Mouse (Mus musculus): Measurements from ENCODE around the gene Zgrf1. TPM values are rescaled to one million over a fixed set of nuclear protein-coding genes. Genes with fewer than 3 reads are reported as not detected.

Zgrf1 gene
- 0.46 TPM for polyA plus RNA-seq (2012; fragmentation: generic; extraction: Trizol)

GRCm38 (mm10) chr3:127552973-127553719 is at the start of gene Zgrf1, which contains the start of gene Larp7:
Gene Zgrf1, plus strand, starts transcription at chr3:127553489.
Gene Larp7, minus strand, starts transcription at chr3:127553349.
- Histone ChIP-seq H3K4me3 (peak within 1 kb of the TSS; percentile 80), H3K27me3 (ENCODE audit: control insufficient read depth, insufficient read depth, insufficient read length) (no peaks in the 10 kb centered on the region), H3K4me2 (ENCODE audit: low read depth) (peak within 1 kb of the TSS; percentile 97), H3K79me2 (ENCODE audit: control insufficient read depth, insufficient read depth) (peaks cover 21% of the 10 kb centered on the region), H3ac (ENCODE audit: control insufficient read depth, insufficient read length) (peak within 1 kb of the TSS; percentile 21), H3K36me3 (ENCODE audit: control insufficient read depth, insufficient read depth) (no peaks in the 10 kb centered on the region)
- TF ChIP-seq POLR2A (IDR thresholded peaks at IDR 0.05; ENCODE audit: insufficient read length, low read depth) = peak; percentile 62
- TF ChIP-seq MYOD1 (IDR thresholded peaks at IDR 0.05; ENCODE audit: control insufficient read depth in 1 of 3, insufficient read length in 2 of 3, low read depth in 2 of 3) = no peak
- peak; percentile 82 for TF ChIP-seq E2F4 (IDR thresholded peaks at IDR 0.05; ENCODE audit: insufficient read depth)
- peak; percentile 76 for TF ChIP-seq SRF (IDR thresholded peaks at IDR 0.05; ENCODE audit: control insufficient read depth, insufficient read length, low read depth)

GRCm38 (mm10) chr3:127507878-127508783 is 45.2 kb upstream of the Zgrf1 start:
- no peak overlapping the region for H3K4me2 ChIP-seq (ENCODE audit: low read depth)
- H3K79me2 ChIP-seq (ENCODE audit: control insufficient read depth, insufficient read depth) = no peaks in the 10 kb centered on the region
- no peak overlapping the region for H3ac ChIP-seq (ENCODE audit: control insufficient read depth, insufficient read length)
- H3K4me3 ChIP-seq = no peak overlapping the region
- no peaks in the 10 kb centered on the region for H3K27me3 ChIP-seq (ENCODE audit: control insufficient read depth, insufficient read depth, insufficient read length)
- H3K36me3 ChIP-seq (ENCODE audit: control insufficient read depth, insufficient read depth) = no peaks in the 10 kb centered on the region
- TF ChIP-seq TCF3 (IDR thresholded peaks at IDR 0.05; ENCODE audit: insufficient read length, low read depth) = no peak
- no peak for TF ChIP-seq E2F4 (IDR thresholded peaks at IDR 0.05; ENCODE audit: insufficient read depth)
- no peak for TF ChIP-seq POLR2AphosphoS2 (IDR thresholded peaks at IDR 0.05; ENCODE audit: insufficient read length, low read depth)
- no peak for TF ChIP-seq MAX (IDR thresholded peaks at IDR 0.05; ENCODE audit: low read depth)
- no peak for TF ChIP-seq TCF12 (IDR thresholded peaks at IDR 0.05; ENCODE audit: insufficient read depth, poor library complexity, severe bottlenecking)
- no peak for TF ChIP-seq MYOD1 (IDR thresholded peaks at IDR 0.05; ENCODE audit: control insufficient read depth in 1 of 3, insufficient read length in 2 of 3, low read depth in 2 of 3)
- TF ChIP-seq SRF (IDR thresholded peaks at IDR 0.05; ENCODE audit: control insufficient read depth, insufficient read length, low read depth) = no peak
- TF ChIP-seq MYOG (IDR thresholded peaks at IDR 0.05; ENCODE audit: control insufficient read depth in 1 of 3, insufficient read depth in 1 of 3, insufficient read length in 2 of 3, low read depth in 2 of 3) = no peak
- no peak for TF ChIP-seq CEBPB (IDR thresholded peaks at IDR 0.05; ENCODE audit: insufficient read depth, poor library complexity, severe bottlenecking)
- TF ChIP-seq REST (IDR thresholded peaks at IDR 0.05; ENCODE audit: insufficient read depth, insufficient read length) = no peak

GRCm38 (mm10) chr3:127511786-127512746 is 41.2 kb upstream of the Zgrf1 start:
- H3ac ChIP-seq (ENCODE audit: control insufficient read depth, insufficient read length) = no peak overlapping the region
- H3K4me3 ChIP-seq = no peak overlapping the region
- H3K4me2 ChIP-seq (ENCODE audit: low read depth) = no peak overlapping the region
- H3K36me3 ChIP-seq (ENCODE audit: control insufficient read depth, insufficient read depth) = no peaks in the 10 kb centered on the region
- H3K27me3 ChIP-seq (ENCODE audit: control insufficient read depth, insufficient read depth, insufficient read length) = no peaks in the 10 kb centered on the region
- H3K79me2 ChIP-seq (ENCODE audit: control insufficient read depth, insufficient read depth) = no peaks in the 10 kb centered on the region
- TF ChIP-seq TCF3 (IDR thresholded peaks at IDR 0.05; ENCODE audit: insufficient read length, low read depth) (no peak), MAX (IDR thresholded peaks at IDR 0.05; ENCODE audit: low read depth) (no peak), REST (IDR thresholded peaks at IDR 0.05; ENCODE audit: insufficient read depth, insufficient read length) (no peak), TCF12 (IDR thresholded peaks at IDR 0.05; ENCODE audit: insufficient read depth, poor library complexity, severe bottlenecking) (no peak), CEBPB (IDR thresholded peaks at IDR 0.05; ENCODE audit: insufficient read depth, poor library complexity, severe bottlenecking) (no peak), POLR2AphosphoS2 (IDR thresholded peaks at IDR 0.05; ENCODE audit: insufficient read length, low read depth) (no peak), E2F4 (IDR thresholded peaks at IDR 0.05; ENCODE audit: insufficient read depth) (no peak)

- H3ac ChIP-seq (ENCODE audit: control insufficient read depth, insufficient read length) = no peak overlapping the region
- H3K79me2 ChIP-seq (ENCODE audit: control insufficient read depth, insufficient read depth) = no peaks in the 10 kb centered on the region
- H3K36me3 ChIP-seq (ENCODE audit: control insufficient read depth, insufficient read depth) = no peaks in the 10 kb centered on the region
- H3K27me3 ChIP-seq (ENCODE audit: control insufficient read depth, insufficient read depth, insufficient read length) = no peaks in the 10 kb centered on the region
- no peak overlapping the region for H3K4me3 ChIP-seq
- TF ChIP-seq REST (IDR thresholded peaks at IDR 0.05; ENCODE audit: insufficient read depth, insufficient read length) = no peak
- TF ChIP-seq POLR2A (IDR thresholded peaks at IDR 0.05; ENCODE audit: insufficient read length, low read depth) = no peak
- TF ChIP-seq TCF12 (IDR thresholded peaks at IDR 0.05; ENCODE audit: insufficient read depth, poor library complexity, severe bottlenecking) = no peak
- no peak for TF ChIP-seq USF1 (IDR thresholded peaks at IDR 0.05; ENCODE audit: low read depth)
- no peak for TF ChIP-seq CEBPB (IDR thresholded peaks at IDR 0.05; ENCODE audit: insufficient read depth, poor library complexity, severe bottlenecking)
- no peak for TF ChIP-seq TCF3 (IDR thresholded peaks at IDR 0.05; ENCODE audit: insufficient read length, low read depth)
- TF ChIP-seq MYOG (IDR thresholded peaks at IDR 0.05; ENCODE audit: control insufficient read depth in 1 of 3, insufficient read depth in 1 of 3, insufficient read length in 2 of 3, low read depth in 2 of 3) = no peak
- TF ChIP-seq MYOD1 (IDR thresholded peaks at IDR 0.05; ENCODE audit: control insufficient read depth in 1 of 3, insufficient read length in 2 of 3, low read depth in 2 of 3) = no peak
- no peak overlapping the region for H3K4me2 ChIP-seq (ENCODE audit: low read depth)
These were observed 40.4 kb upstream of the Zgrf1 start for GRCm38 (mm10) chr3:127512794-127513335.

Measured in myocyte (in vitro differentiated cells).